Mouse (Mus musculus) embryonic facial prominence, embryonic 13.5 days (tissue): ENCODE results near the gene Wnt16. TPM values are rescaled to one million over a fixed set of nuclear protein-coding genes. Genes with fewer than 3 reads are reported as not detected.

ENCODE experiments used
- ATAC-seq: fragments of 200-750 bp; cut with Nextera tagmentation; 2 replicates; pipeline ENCODE4 v1.8.0; 2017; ENCODE audit warnings: low read depth; ENCODE audit not compliant: insufficient number of reproducible peaks, insufficient read depth, low FRiP score, low TSS enrichment
- H3K27ac ChIP-seq: fragments of 300-500 bp; sonication (generic); 2 replicates; pipeline ENCODE4 v1.5.1; 2015; ENCODE audit warnings: moderate library complexity, mild to moderate bottlenecking, inconsistent platforms
- H3K27me3 ChIP-seq: fragments of 300-500 bp; sonication (generic); 2 replicates; pipeline ENCODE4 v1.6.1; 2015; ENCODE audit warnings: mild to moderate bottlenecking, inconsistent platforms
- H3K36me3 ChIP-seq: fragments of 300-500 bp; sonication (generic); 2 replicates; pipeline ENCODE4 v1.6.1; 2015; ENCODE audit warnings: mild to moderate bottlenecking, inconsistent platforms
- H3K4me1 ChIP-seq: fragments of 300-500 bp; sonication (generic); 2 replicates; pipeline ENCODE4 v1.6.1; 2015; ENCODE audit warnings: inconsistent platforms
- H3K4me2 ChIP-seq: fragments of 300-500 bp; sonication (generic); 2 replicates; pipeline ENCODE4 v1.6.1; 2015; ENCODE audit warnings: moderate library complexity, mild to moderate bottlenecking, inconsistent platforms
- H3K4me3 ChIP-seq: fragments of 300-500 bp; sonication (generic); 2 replicates; pipeline ENCODE4 v1.5.1; 2015; ENCODE audit warnings: mild to moderate bottlenecking, inconsistent platforms
- H3K9ac ChIP-seq: fragments of 300-500 bp; sonication (generic); 2 replicates; pipeline ENCODE4 v1.6.1; 2015; ENCODE audit warnings: mild to moderate bottlenecking, inconsistent platforms
- H3K9me3 ChIP-seq: fragments of 300-500 bp; sonication (generic); 2 replicates; pipeline ENCODE4 v1.6.1; 2016; ENCODE audit warnings: inconsistent platforms
- WGBS: fragments of 180-500 bp; shearing (Covaris S2); methylation state at CpG from one replicate; pipeline ENCODE4 v1.1.7; 2015; ENCODE audit warnings: mixed read lengths; 5-methylcytosine and 5-hydroxymethylcytosine counted together
- polyA plus RNA-seq: library from polyadenylated mRNA; unstranded; fragments of >200 nt; fragmentation: Nextera tagmentation; extraction: Ambion mirVana; gene quantifications from 2 replicates; pipeline ENCODE4 v1.2.1, GENCODE M21; 2015

The Wnt16 gene
- polyA plus RNA-seq, 1 experiment from 2014 or later, result 7.6 TPM

DNA sequence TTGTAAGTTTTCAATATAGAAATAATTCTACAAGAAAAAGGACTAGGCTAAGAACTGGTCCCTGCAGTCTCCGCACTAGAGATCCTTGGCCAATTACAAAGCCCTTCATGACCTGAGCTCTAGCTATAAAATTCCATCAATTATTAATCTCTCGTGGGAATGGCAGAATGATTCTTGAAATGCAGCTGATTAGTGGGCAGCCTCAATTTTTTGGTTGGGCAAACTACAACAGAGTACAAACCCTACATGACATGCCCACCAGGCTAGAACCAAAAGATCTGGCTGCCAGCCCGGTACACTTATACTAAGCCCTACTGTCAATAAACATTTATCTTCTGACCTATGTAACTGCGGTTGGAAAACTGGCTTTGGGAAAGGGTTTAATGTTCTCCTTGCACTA lies 39.1 kb downstream of the Wnt16 start:
- Histone ChIP-seq H3K4me1 (no peaks in the 10 kb centered on the region), H3K9me3 (no peaks in the 10 kb centered on the region), H3K9ac (no peak overlapping the region), H3K27me3 (no peaks in the 10 kb centered on the region), H3K36me3 (peaks cover 4% of the 10 kb centered on the region), H3K4me2 (no peak overlapping the region), H3K4me3 (no peak overlapping the region), H3K27ac (no peak overlapping the region)
- WGBS, result 63% methylated on average over 4 of the region's 4 CpGs
- no peak for ATAC-seq

DNA sequence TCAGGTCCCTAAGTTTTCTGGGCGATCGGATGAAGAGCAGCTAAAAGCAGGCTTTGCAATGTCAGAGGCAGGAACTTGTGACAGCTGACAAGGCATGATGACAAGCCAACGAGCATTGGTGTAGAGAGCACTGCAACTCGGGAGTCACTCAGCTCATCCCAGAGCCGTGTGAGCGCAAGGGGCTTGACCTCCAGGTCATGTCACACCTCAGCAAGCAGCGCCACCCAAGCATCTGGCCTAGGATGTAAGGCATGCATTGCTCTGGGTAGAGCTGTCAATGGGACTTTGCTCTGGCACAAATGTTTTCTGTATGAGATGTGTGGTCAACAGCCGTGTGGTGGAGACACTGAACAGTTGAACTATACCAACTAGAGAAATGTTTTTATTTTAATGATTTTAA lies 39.9 kb downstream of the Wnt16 start:
- Histone ChIP-seq H3K9me3 (no peaks in the 10 kb centered on the region), H3K4me3 (no peak overlapping the region), H3K27ac (no peak overlapping the region), H3K4me1 (no peaks in the 10 kb centered on the region), H3K36me3 (peaks cover 4% of the 10 kb centered on the region), H3K4me2 (no peak overlapping the region), H3K9ac (no peak overlapping the region), H3K27me3 (no peaks in the 10 kb centered on the region)
- 70% methylated on average over 8 of the region's 8 CpGs for WGBS
- no peak for ATAC-seq

DNA sequence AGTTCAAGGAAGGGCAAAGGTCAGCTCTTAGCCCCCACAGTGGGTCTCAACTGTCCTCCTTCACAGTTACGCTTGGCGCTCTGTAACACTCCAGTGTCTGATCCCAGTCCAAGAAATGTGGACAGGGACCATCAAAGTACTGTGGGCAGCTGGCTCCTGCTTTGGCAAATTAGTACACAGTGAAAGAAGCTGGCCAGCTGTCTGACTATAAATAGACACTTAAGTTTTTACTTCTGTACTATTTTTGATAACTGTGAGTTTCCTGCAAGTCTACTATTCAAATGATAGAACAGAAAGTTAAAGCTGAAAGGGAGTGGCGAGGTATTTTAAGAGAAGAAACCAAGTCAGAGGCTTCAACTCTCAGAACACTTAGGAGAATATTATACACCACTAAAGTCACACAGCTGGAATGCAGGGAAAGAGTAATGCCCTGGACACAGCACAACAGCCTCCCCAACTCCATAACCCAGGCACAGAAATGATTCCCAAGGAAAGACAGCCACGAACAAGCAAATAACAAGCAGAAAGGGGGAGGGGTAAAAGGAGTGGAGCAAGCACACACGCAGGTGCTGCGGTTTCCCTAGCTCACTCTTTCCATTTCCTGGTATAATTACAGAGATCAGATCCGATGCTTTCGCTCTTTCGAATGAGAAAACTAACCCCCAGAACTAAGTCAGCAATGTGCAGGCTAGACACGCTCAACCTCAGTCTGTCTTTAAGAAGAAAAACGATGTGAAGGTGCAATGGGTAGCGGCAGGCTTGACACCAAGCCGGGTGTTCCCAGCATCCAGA lies 42.3 kb downstream of the Wnt16 start:
- Histone ChIP-seq H3K4me2 (no peak overlapping the region), H3K9ac (no peak overlapping the region), H3K36me3 (peaks cover 4% of the 10 kb centered on the region; the same call in 1 of the 2 replicates), H3K9me3 (no peaks in the 10 kb centered on the region), H3K4me1 (no peaks in the 10 kb centered on the region), H3K4me3 (no peak overlapping the region), H3K27ac (no peak overlapping the region), H3K27me3 (no peaks in the 10 kb centered on the region)
- no peak for ATAC-seq
- 82% methylated on average over 13 of the region's 13 CpGs for WGBS

DNA sequence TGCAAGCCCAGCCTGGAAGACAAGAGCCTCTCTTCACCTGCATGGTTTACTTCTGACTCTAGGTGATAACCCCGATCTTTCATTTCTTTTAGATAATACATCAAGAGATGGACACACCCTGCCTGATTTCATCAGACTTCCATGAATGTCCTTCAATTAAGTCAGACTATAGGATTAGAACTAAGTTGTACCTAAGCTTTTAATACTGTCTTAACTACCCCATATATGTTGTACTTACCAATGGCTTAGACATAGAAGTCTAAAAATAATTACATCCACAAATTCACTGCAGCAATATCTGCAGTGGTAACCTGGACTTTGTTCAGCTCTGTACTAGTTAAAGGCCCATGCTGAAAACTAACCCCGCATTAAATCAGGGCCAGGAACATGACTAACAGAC lies 44.5 kb downstream of the Wnt16 start:
- Histone ChIP-seq H3K4me3 (no peak overlapping the region), H3K27ac (no peak overlapping the region), H3K4me1 (no peaks in the 10 kb centered on the region), H3K27me3 (no peaks in the 10 kb centered on the region), H3K4me2 (no peak overlapping the region), H3K36me3 (peaks cover 11% of the 10 kb centered on the region; the same call in 1 of the 2 replicates), H3K9ac (no peak overlapping the region), H3K9me3 (no peaks in the 10 kb centered on the region)
- WGBS, result 91% methylated on average over 2 of the region's 2 CpGs
- ATAC-seq, result no peak

DNA sequence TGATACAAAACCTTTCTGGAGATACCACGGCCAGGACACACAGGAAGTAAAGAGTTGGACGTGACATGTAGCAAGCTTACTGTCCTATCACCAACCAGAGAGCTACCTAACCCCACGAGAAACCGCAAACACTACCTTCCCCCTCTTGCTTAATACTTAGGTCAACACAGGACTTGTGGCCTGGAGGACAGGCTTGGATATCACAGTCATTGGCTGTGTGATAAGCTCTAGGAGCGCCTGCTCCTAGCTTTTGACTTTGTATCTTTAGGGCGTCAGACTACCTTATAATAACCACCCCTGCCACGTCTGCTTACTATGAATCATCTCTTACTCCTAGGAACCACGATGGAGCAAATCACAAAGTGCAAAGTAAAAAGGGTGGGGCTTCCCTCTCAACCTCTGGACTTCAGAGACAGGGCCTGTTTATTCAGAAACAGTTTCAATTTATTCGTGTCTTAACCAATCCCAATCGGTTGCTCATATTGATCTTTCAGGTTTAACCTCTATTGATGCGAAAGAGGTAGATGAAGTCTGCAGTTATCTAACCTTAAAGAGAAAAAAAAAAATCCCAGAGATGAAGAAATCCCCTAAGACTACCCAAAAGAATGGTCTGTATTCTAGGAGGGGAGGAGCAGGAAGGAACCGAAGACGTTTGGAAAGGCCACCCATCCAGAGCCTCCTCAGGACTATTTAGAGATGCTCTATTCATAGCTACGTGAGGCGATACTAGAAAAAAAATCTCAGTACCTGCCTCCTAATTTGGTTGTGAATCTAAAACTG lies 51.9 kb downstream of the Wnt16 start:
- Histone ChIP-seq H3K27ac (no peak overlapping the region), H3K9me3 (no peaks in the 10 kb centered on the region), H3K4me1 (peaks cover 7% of the 10 kb centered on the region), H3K9ac (no peak overlapping the region), H3K36me3 (peaks cover 34% of the 10 kb centered on the region), H3K4me2 (no peak overlapping the region), H3K27me3 (no peaks in the 10 kb centered on the region), H3K4me3 (no peak overlapping the region)
- ATAC-seq, result no peak
- 91% methylated on average over 15 of the region's 15 CpGs for WGBS

DNA sequence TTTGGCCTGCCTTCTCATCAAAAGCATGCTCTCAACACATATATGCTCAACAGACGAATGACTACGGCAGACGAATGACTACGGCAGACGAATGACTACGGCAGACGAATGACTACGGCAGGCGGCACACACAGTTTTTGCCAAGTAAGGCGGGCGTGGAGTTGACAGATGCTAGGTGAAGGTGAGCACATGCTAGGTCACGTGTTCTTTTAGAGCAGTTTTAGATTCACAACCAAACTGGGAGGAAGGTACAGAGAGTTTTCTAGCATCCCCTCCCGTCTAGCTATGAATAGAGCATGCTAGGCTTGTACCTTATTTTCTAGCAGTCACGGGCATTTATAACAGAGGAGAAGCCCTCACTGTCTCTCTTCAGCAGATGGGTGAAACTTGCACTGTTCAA lies 52.8 kb downstream of the Wnt16 start:
- peaks cover 7% of the 10 kb centered on the region for H3K4me1 ChIP-seq
- no peak overlapping the region for H3K4me2 ChIP-seq
- H3K27me3 ChIP-seq, result no peaks in the 10 kb centered on the region
- ATAC-seq, result no peak
- WGBS, result 95% methylated on average over 14 of the region's 14 CpGs
- H3K4me3 ChIP-seq, result no peak overlapping the region
- H3K36me3 ChIP-seq, result peaks cover 34% of the 10 kb centered on the region
- H3K9ac ChIP-seq, result no peak overlapping the region
- H3K9me3 ChIP-seq, result no peaks in the 10 kb centered on the region
- no peak overlapping the region for H3K27ac ChIP-seq

DNA sequence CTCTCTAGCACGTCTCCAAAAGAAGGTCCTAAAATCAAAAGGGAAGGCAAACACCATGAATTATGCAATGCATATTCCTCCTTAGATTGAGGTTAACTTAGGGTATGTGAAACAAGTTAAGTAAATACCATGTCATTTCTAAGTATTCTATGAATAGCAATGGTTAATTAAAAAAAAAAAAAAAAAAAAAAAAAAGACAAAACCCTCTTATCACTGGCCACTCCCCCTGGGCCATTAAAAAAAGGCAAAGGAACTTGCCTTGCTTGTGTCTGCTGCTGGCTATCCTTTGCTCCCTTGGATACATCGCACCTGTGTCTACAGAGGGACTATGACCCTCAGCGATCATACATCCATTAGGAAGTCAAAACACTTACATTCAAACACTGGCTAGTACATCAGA lies 55.3 kb downstream of the Wnt16 start:
- Histone ChIP-seq H3K36me3 (peaks cover 22% of the 10 kb centered on the region), H3K4me1 (peaks cover 21% of the 10 kb centered on the region), H3K27ac (no peak overlapping the region), H3K4me3 (no peak overlapping the region), H3K9me3 (no peaks in the 10 kb centered on the region), H3K9ac (no peak overlapping the region), H3K27me3 (no peaks in the 10 kb centered on the region), H3K4me2 (no peak overlapping the region)
- no peak for ATAC-seq
- WGBS, result 92% methylated on average over 3 of the region's 3 CpGs

DNA sequence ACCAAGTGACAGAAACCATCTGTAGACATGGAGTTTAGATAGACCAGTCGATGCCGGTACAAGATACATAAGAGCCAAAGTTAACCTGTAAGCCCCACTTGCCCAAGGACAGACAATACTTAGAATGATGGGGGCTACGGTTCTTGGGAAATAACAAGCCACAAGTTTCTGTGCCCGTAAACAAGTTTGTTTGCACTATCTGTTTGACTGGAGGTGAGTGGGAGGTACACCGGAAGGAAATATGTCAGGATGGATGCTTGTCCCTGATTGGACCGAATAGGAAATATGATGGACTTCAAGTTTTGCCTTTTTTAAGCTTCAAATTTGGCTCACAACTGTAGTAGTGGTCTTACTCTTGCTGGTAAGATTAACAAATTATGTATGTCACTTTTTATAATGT lies 55.7 kb downstream of the Wnt16 start:
- Histone ChIP-seq H3K4me1 (peaks cover 21% of the 10 kb centered on the region), H3K4me2 (no peak overlapping the region), H3K36me3 (peaks cover 18% of the 10 kb centered on the region), H3K4me3 (no peak overlapping the region), H3K9me3 (no peaks in the 10 kb centered on the region), H3K27ac (no peak overlapping the region), H3K27me3 (no peaks in the 10 kb centered on the region), H3K9ac (no peak overlapping the region)
- 93% methylated on average over 6 of the region's 6 CpGs for WGBS
- ATAC-seq, result no peak

DNA sequence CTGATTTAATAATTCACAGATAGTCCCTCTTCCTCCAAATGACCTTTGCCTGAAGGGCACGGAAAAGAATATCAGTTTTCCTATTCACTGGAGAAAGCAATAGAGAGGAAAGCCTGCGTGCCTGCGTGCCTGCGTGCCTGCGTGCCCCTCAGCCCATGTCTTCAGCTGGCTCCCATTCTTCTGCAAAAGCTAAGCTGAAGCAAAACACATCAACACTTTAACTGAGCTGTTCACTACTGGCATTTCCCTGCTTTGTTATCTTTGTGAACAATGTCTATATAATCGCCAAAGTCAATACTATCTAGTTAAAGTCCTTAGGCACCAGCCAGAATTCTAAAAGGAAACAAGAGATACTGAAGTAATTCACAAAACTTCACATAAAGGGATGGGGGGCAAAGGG lies 56.4 kb downstream of the Wnt16 start:
- H3K27ac ChIP-seq, result no peak overlapping the region
- 23% methylated on average over 6 of the region's 6 CpGs for WGBS
- H3K9ac ChIP-seq, result no peak overlapping the region
- no peak overlapping the region for H3K4me2 ChIP-seq
- ATAC-seq, result no peak
- H3K36me3 ChIP-seq, result peaks cover 16% of the 10 kb centered on the region
- no peaks in the 10 kb centered on the region for H3K9me3 ChIP-seq
- H3K4me3 ChIP-seq, result no peak overlapping the region
- H3K27me3 ChIP-seq, result no peaks in the 10 kb centered on the region
- H3K4me1 ChIP-seq, result peaks cover 21% of the 10 kb centered on the region

DNA sequence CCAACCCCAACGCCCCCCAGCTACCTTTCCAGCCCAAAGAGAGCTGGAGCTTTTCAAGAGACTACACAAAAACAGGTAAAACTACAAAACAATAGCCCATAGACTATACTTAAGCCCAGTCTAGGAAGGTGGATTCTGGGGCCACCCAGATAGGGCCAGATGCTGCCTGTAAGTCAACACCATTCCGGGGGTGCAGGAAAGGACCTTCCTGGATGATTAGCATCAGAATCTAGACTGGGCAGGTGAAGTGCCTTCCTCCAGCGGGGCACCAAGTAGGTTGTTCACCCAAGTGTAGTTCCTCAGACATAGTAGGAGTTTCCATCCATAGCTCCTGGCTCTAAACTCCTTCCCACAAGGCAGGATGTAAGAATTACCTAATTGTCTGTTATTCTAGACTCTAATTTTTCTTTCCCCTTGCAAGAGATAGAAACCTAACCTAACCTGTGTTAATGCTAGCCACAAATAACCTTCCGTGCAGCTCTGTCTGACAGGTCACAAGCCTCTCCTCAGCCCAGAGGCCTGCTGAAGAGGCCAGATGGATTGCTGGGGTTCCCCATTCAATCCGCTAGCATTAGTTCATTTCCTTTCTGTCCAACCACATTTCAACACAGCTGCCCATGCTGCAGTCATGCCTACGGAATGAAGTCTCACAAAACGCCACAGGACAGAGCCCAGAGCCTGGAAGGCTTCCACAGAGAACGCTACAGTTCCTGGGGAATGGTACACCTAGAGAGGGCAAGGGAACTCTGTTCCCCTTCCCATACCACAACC lies 59.3 kb downstream of the Wnt16 start:
- H3K27me3 ChIP-seq, result no peaks in the 10 kb centered on the region
- no peak for ATAC-seq
- H3K9me3 ChIP-seq, result no peaks in the 10 kb centered on the region
- peaks cover 30% of the 10 kb centered on the region for H3K4me1 ChIP-seq
- H3K9ac ChIP-seq, result no peak overlapping the region
- 58% methylated on average over 8 of the region's 8 CpGs for WGBS
- H3K4me2 ChIP-seq, result no peak overlapping the region
- H3K36me3 ChIP-seq, result no peaks in the 10 kb centered on the region
- H3K4me3 ChIP-seq, result no peak overlapping the region
- H3K27ac ChIP-seq, result no peak overlapping the region
